Mouse (Mus musculus): ENCODE data around the gene Nosip.

DNA sequence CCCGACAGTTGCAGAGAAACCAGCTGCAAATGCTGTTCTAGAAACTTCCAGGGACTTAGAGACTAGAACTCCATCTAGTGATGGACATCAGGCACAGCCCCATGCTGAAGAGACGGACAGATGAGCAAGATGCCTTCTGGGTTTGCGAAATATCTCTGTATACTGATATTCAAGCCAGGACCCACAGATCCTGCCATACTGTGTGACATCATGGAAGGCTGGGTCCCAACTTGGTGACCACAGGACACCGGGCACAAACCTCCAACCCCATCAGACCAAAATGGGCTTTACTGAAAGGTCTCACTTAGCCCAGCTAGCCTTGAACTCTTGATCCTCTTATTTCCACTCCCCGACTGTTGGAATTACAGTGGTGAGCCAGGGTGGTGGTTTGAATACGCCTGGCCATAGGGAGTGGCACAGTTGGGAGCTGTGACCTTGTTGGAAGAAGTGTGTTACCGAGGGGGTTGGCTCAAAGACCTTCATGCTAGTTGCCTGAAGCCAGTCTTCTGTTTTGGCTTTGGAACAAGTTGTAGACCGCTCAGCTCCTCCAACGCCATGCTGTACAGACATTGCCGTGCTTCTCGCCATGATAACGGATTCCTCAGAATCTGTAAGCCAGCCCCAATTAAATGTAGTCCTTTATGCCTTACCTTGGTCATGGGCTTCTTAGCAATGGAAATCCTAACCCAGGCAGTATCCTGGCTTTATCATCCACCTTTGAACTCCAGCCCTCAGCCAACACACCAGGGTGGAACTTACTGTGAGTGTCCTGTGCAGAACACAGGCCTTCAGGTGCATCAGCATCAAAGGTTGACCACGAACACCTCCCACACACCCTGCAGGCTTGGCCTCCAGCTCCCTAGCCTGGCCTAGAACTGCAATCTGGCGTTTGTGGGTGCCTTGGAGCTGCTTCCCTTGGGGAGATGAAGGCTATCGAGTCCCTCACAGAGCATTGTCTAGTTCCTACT is 37.7 kb upstream of the Nosip start:
- no peak for TF ChIP-seq CTCF (conservative IDR thresholded peaks at IDR 0.05; ENCODE audit: insufficient read depth, insufficient read length, low read depth, low read length)
- TF ChIP-seq POLR2A (IDR thresholded peaks at IDR 0.05; ENCODE audit: low read depth, low read length) = no peak
